Mouse (Mus musculus) E14TG2a.4 (cell line): Measurements from ENCODE around the gene Aip.

Experiments used
- H3K27me3 ChIP-seq: 2 replicates; pipeline ENCODE4 v1.6.1; 2014; ENCODE audit warnings: low read length, control low read depth; ENCODE audit not compliant: insufficient read depth
- H3K36me3 ChIP-seq: 2 replicates; pipeline ENCODE4 v1.6.1; 2014; ENCODE audit warnings: low read length, control low read depth; ENCODE audit not compliant: insufficient read depth
- H3K4me1 ChIP-seq: replicated peaks from 2 replicates; pipeline ENCODE4 v1.6.1; 2014; ENCODE audit warnings: low read depth, low read length, control low read depth
- H3K4me3 ChIP-seq: replicated peaks from 2 replicates; pipeline ENCODE4 v1.5.1; 2014; ENCODE audit warnings: mild to moderate bottlenecking, low read length
- H3K9me3 ChIP-seq: 2 replicates; pipeline ENCODE4 v1.6.1; 2014; ENCODE audit warnings: low read length, control low read depth
- CTCF ChIP-seq: conservative IDR thresholded peaks from 2 replicates; pipeline ENCODE4 v1.5.1; 2014; ENCODE audit warnings: low read length
- NANOG ChIP-seq: IDR thresholded peaks from 2 replicates; pipeline ENCODE4 v1.6.1; 2014; ENCODE audit warnings: borderline replicate concordance, low read length, mixed read lengths
- POU5F1 ChIP-seq: IDR thresholded peaks from 2 replicates; pipeline ENCODE4 v1.6.1; 2014; ENCODE audit warnings: low read length, borderline replicate concordance

Gene Aip

GRCm38 (mm10) chr19:4102626-4103025, 23.0 kb downstream of the Aip start:
- peaks cover 11% of the 10 kb centered on the region for H3K36me3 ChIP-seq
- peaks cover 44% of the 10 kb centered on the region for H3K27me3 ChIP-seq
- TF ChIP-seq POU5F1 = no peak
- no peak for TF ChIP-seq CTCF
- no peak for TF ChIP-seq NANOG
- H3K4me3 ChIP-seq = no peak overlapping the region
- H3K4me1 ChIP-seq = peaks cover 57% of the 10 kb centered on the region
- no peaks in the 10 kb centered on the region for H3K9me3 ChIP-seq

- Histone ChIP-seq H3K27me3 (peaks cover 44% of the 10 kb centered on the region), H3K4me3 (no peak overlapping the region), H3K4me1 (peaks cover 56% of the 10 kb centered on the region), H3K9me3 (no peaks in the 10 kb centered on the region), H3K36me3 (peaks cover 11% of the 10 kb centered on the region)
- TF ChIP-seq CTCF = no peak
- TF ChIP-seq POU5F1 = no peak
- TF ChIP-seq NANOG = no peak
Observed at GRCm38 (mm10) chr19:4102049-4102448, 23.6 kb downstream of the Aip start.

GRCm38 (mm10) chr19:4101466-4101865, 24.2 kb downstream of the Aip start:
- H3K4me3 ChIP-seq = peak overlapping the region; percentile 90
- H3K36me3 ChIP-seq = peaks cover 11% of the 10 kb centered on the region
- H3K9me3 ChIP-seq = no peaks in the 10 kb centered on the region
- peaks cover 44% of the 10 kb centered on the region for H3K27me3 ChIP-seq
- TF ChIP-seq CTCF = no peak
- no peak for TF ChIP-seq POU5F1
- TF ChIP-seq NANOG = no peak
- peaks cover 52% of the 10 kb centered on the region for H3K4me1 ChIP-seq

- H3K27me3 ChIP-seq = peaks cover 44% of the 10 kb centered on the region
- peaks cover 11% of the 10 kb centered on the region for H3K36me3 ChIP-seq
- no peaks in the 10 kb centered on the region for H3K9me3 ChIP-seq
- H3K4me1 ChIP-seq = peaks cover 56% of the 10 kb centered on the region
- peak overlapping the region; percentile 90 for H3K4me3 ChIP-seq
- no peak for TF ChIP-seq NANOG
- no peak for TF ChIP-seq POU5F1
- TF ChIP-seq CTCF = no peak
Observed at GRCm38 (mm10) chr19:4100718-4101261, 24.9 kb downstream of the Aip start.

- no peak for TF ChIP-seq CTCF
Observed at GRCm38 (mm10) chr19:4099837-4100717, 25.6 kb downstream of the Aip start, which contains the start of gene Pitpnm1. Gene Pitpnm1, plus strand, starts transcription at chr19:4099998.

GRCm38 (mm10) chr19:4099056-4099455, 26.6 kb downstream of the Aip start:
- H3K36me3 ChIP-seq = peaks cover 11% of the 10 kb centered on the region

More at GRCm38 (mm10) chr19:4099837-4100717, 25.6 kb downstream of the Aip start, which contains the start of gene Pitpnm1:
- Histone ChIP-seq H3K36me3 (peaks cover 11% of the 10 kb centered on the region), H3K27me3 (peaks cover 44% of the 10 kb centered on the region), H3K4me1 (peaks cover 61% of the 10 kb centered on the region), H3K4me3 (peak within 1 kb of the TSS; percentile 90), H3K9me3 (no peaks in the 10 kb centered on the region)

GRCm38 (mm10) chr19:4098426-4098825, 27.2 kb downstream of the Aip start:
- Histone ChIP-seq H3K9me3 (no peaks in the 10 kb centered on the region), H3K27me3 (peaks cover 39% of the 10 kb centered on the region), H3K36me3 (peaks cover 11% of the 10 kb centered on the region), H3K4me3 (peak overlapping the region; percentile 90), H3K4me1 (peaks cover 70% of the 10 kb centered on the region)
- no peak for TF ChIP-seq CTCF
- no peak for TF ChIP-seq NANOG
- TF ChIP-seq POU5F1 = no peak

More at GRCm38 (mm10) chr19:4099056-4099455, 26.6 kb downstream of the Aip start:
- H3K27me3 ChIP-seq = peaks cover 42% of the 10 kb centered on the region
- H3K4me3 ChIP-seq = peak overlapping the region; percentile 90
- H3K4me1 ChIP-seq = peaks cover 66% of the 10 kb centered on the region
- H3K9me3 ChIP-seq = no peaks in the 10 kb centered on the region
- TF ChIP-seq NANOG = no peak
- peak; percentile 68 for TF ChIP-seq CTCF

- no peaks in the 10 kb centered on the region for H3K9me3 ChIP-seq
- peaks cover 66% of the 10 kb centered on the region for H3K4me1 ChIP-seq
- H3K27me3 ChIP-seq = peaks cover 29% of the 10 kb centered on the region
- peak overlapping the region; percentile 90 for H3K4me3 ChIP-seq
- TF ChIP-seq NANOG (no peak), CTCF (no peak), POU5F1 (no peak)
- H3K36me3 ChIP-seq = peaks cover 11% of the 10 kb centered on the region
Observed at GRCm38 (mm10) chr19:4097441-4097825, 28.2 kb downstream of the Aip start.
